Mouse (Mus musculus) right cerebral cortex, postnatal 25 days (tissue): ENCODE measurements around the gene Tfrc.

Source experiments
- DNase-seq: peaks from one replicate; pipeline ENCODE4 v3.0.0; 2022

Gene Tfrc

GRCm38 (mm10) chr16:32670354-32671124, 61.8 kb downstream of the Tfrc start:
- no peak for DNase-seq

DNA sequence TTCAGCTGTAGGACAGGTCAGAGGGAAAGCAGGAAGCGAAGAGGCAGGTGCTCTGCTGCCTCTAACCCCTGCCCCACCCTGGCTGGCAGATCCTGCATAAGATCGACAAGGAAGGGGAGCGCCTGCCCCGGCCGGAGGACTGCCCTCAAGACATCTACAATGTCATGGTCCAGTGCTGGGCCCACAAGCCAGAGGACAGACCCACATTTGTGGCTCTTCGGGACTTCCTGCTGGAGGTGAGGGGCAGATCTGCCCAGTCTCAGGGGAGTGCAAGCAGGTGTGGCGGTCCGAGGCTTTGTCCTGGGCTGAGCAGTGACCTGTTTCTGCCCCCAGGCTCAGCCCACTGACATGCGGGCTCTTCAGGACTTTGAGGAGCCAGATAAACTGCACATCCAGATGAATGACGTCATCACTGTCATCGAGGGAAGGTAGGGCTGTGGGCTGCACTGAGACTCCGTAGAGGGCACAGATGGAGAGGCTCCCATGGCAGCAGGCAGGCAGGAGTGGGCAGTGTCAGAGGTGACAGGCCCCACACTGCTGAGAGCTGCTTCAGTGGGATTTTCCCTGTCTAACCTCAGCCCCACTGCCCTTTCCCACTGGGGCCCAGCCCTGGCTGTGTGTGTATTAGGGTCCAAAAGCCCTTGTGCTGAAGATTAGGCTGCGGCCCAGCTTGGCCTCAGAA, 62.6 kb downstream of the Tfrc start:
- no peak for DNase-seq

- DNase-seq = no peak
Measured at GRCm38 (mm10) chr16:32672250-32672649, 63.5 kb downstream of the Tfrc start.

- DNase-seq = no peak
Measured at GRCm38 (mm10) chr16:32672861-32673560, 64.3 kb downstream of the Tfrc start.

DNA sequence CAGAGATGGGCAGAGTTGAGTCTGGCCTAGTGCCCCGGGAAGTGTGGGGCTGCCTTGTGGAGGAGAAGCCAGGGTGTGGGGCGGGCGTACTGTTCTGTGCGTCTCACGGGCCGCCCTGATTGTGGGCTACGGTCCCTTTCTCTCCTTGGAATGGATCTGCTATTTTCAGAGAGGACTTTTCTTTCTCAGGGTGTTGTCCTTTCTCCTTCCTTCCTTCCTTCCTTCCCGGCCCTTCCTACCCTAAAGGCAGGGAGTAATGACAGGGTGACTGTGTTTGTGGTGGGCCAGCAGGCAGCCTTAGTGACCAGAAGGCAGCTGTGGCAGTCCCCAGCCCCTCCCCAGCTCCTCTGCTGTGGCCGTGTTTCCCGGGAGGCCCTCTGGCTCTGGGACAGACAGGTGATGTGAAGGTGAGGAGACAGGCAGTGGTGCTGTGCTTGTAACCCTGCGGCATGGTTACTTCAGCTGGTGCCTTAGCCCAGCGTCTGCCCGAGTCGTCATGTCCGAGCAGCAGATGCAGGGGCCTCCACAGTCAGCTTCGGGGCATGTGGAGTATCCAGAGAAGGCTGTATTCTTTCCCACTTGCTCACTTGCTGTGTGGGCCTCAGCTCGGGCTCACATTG, 65.5 kb downstream of the Tfrc start:
- DNase-seq = no peak

DNA sequence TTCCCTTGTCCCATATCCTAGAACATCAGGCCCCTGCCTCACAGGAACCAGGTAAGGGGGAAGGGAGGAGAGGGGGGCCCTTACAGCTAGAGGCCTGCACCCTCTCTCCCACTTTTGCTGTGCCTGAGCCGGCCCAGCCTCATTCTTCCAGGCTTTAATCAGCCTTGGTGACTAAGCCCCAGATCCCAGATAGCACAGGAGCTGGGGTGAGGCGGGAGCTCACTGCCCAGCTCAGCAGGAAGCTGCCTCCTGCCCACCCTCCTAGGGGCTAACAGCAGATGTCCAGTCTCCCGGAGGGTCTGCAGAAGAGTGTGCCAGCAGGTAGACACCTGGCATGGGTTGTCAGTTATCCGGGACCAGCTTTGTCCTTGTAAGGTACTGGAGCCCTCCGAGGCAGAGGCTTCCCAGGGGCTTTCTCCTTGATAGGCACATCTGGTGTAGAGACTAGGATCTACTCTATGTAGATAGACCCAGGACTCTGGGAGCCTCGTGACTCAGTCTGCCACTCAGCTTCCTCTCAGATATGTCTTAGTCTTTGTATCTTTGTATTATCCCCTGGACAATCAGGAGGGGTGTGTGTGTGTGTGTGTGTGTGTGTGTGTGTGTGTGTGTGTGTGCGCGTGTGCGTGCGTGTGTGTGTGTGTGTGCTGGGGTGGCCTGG, 68.5 kb downstream of the Tfrc start:
- DNase-seq = no peak

DNA sequence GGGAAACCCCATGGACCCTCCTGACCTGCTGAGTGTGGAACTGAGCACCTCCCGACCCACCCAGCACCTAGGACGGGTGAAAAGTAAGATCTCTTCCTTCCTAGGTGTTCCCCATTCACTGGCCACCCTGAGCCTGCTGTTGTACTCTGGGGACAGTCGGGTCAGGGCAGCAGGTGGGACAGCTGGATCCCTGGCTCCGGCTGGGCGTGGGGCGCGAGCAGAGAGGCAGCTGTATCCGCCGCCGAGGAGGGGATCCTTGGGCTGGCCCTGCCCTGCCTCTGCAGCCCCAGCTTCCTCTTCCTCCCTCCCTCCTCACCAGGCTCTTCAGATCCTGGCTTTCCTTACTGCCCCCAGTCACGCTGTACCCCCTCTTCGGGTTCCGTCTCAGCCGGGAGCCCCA, 69.2 kb downstream of the Tfrc start:
- DNase-seq = no peak

DNA sequence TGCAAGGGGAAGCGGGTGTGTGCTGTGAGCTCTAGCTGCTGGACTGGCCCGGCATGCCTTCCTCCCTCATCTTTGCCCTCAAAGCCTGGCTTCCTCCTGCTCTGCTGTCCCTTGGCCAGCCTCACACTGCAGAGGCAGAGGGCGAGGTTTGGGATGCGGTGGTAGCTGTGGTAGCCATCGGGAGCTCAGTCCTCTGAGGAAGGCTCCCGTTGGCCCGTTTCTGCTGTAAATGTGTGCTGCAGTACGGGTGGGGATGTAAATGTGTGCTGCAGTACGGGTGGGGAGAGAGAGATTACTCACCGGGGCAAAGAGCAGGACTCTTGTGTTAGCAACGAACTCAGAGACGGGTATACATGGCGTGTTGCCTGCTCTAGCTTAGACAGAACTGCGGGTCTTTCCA, 70.1 kb downstream of the Tfrc start:
- DNase-seq = no peak

DNA sequence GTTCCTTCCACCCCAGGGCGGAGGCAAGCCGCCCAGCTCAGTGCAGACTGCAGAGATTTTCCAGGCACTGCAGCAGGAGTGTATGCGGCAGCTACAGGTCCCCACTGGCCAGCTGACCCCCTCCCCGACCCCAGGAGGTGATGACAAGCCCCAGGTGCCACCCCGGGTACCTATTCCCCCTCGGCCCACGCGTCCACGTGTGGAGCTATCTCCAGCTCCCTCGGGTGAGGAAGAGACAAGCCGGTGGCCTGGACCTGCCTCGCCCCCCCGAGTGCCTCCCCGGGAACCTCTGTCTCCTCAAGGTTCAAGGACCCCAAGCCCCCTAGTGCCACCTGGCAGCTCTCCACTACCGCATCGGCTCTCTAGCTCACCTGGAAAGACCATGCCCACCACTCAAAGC, 71.3 kb downstream of the Tfrc start:
- DNase-seq = no peak

DNA sequence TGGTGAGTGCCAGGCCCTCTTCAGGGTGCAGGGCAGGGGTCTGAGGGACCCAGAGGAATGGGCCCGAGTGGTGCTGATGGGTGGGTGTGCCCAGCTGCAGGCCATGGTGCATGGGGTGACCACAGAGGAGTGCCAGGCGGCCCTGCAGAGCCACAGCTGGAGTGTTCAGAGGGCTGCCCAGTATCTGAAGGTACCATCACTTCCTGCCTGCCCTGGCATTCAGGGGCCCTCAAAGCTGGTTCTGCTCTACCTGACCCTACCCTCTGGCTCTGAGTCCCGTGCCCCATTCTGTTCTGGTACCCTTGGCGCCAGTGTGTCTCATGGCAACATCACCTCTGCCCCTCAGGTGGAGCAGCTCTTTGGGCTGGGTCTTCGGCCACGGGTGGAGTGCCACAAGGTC, 72.1 kb downstream of the Tfrc start:
- DNase-seq = no peak

- DNase-seq = no peak
Measured at GRCm38 (mm10) chr16:32682194-32682593, 73.5 kb downstream of the Tfrc start.
